Mouse (Mus musculus): ENCODE results near the gene Car5a. TPM values are rescaled to one million over a fixed set of nuclear protein-coding genes. Genes with fewer than 3 reads are reported as not detected.

Car5a gene
- total and polyA plus RNA-seq, 2 experiments: 92.0 to 203 TPM

- H3K9ac ChIP-seq (ENCODE audit: low read depth, low read length): no peak overlapping the region
- no peaks in the 10 kb centered on the region for H3K36me3 ChIP-seq (ENCODE audit: control insufficient read depth, insufficient read depth, low read length)
- TF ChIP-seq POLR2A (IDR thresholded peaks at IDR 0.05; ENCODE audit: extremely low read depth, insufficient read depth, low read length) (no peak), CTCF (IDR thresholded peaks at IDR 0.05; ENCODE audit: low read depth, low read length) (peak; percentile 96)
- 36% methylated on average over 9 of the region's 9 CpGs for WGBS
- H3K27me3 ChIP-seq (ENCODE audit: control insufficient read depth, insufficient read depth, low read length): no peaks in the 10 kb centered on the region
- H3K27ac ChIP-seq (replicated peaks; ENCODE audit: insufficient read depth, low read depth, low read length): no peak overlapping the region
- H3K4me1 ChIP-seq (ENCODE audit: control insufficient read depth, insufficient read depth, low read length): peaks cover 2% of the 10 kb centered on the region; the same call in 1 of the 2 replicates
- H3K79me2 ChIP-seq (ENCODE audit: control insufficient read depth, insufficient read depth, low read length): no peaks in the 10 kb centered on the region
- DNase-seq (ENCODE audit: extremely low read depth, low read depth, low spot score): peak; percentile 53
- H3K4me3 ChIP-seq (ENCODE audit: insufficient read depth, low read depth, low read length): no peak overlapping the region
Measured at GRCm38 (mm10) chr8:121874031-121874430, 70.7 kb downstream of the Car5a start.

- H3K9ac ChIP-seq (ENCODE audit: low read depth, low read length): no peak overlapping the region
Measured at GRCm38 (mm10) chr8:121871833-121872440, 72.8 kb downstream of the Car5a start.

GRCm38 (mm10) chr8:121870190-121870589 lies 74.5 kb downstream of the Car5a start:
- 29% methylated on average over 2 of the region's 2 CpGs for WGBS
- TF ChIP-seq POLR2A (IDR thresholded peaks at IDR 0.05; ENCODE audit: extremely low read depth, insufficient read depth, low read length): no peak
- TF ChIP-seq CTCF (IDR thresholded peaks at IDR 0.05; ENCODE audit: low read depth, low read length): no peak

More at GRCm38 (mm10) chr8:121871833-121872440, 72.8 kb downstream of the Car5a start:
- H3K36me3 ChIP-seq (ENCODE audit: control insufficient read depth, insufficient read depth, low read length): no peaks in the 10 kb centered on the region
- H3K4me1 ChIP-seq (ENCODE audit: control insufficient read depth, insufficient read depth, low read length): peaks cover 2% of the 10 kb centered on the region; the same call in 1 of the 2 replicates
- no peak overlapping the region for H3K4me3 ChIP-seq (ENCODE audit: insufficient read depth, low read depth, low read length)
- H3K27ac ChIP-seq (replicated peaks; ENCODE audit: insufficient read depth, low read depth, low read length): no peak overlapping the region
- TF ChIP-seq CTCF (IDR thresholded peaks at IDR 0.05; ENCODE audit: low read depth, low read length): no peak
- TF ChIP-seq POLR2A (IDR thresholded peaks at IDR 0.05; ENCODE audit: extremely low read depth, insufficient read depth, low read length): no peak
- no peak for DNase-seq (ENCODE audit: extremely low read depth, low read depth, low spot score)
- H3K79me2 ChIP-seq (ENCODE audit: control insufficient read depth, insufficient read depth, low read length): no peaks in the 10 kb centered on the region
- WGBS: 31% methylated on average over 10 of the region's 10 CpGs
- H3K27me3 ChIP-seq (ENCODE audit: control insufficient read depth, insufficient read depth, low read length): no peaks in the 10 kb centered on the region

GRCm38 (mm10) chr8:121868896-121869295 lies 75.8 kb downstream of the Car5a start:
- no peaks in the 10 kb centered on the region for H3K79me2 ChIP-seq (ENCODE audit: control insufficient read depth, insufficient read depth, low read length)
- no peaks in the 10 kb centered on the region for H3K27me3 ChIP-seq (ENCODE audit: control insufficient read depth, insufficient read depth, low read length)
- no peak overlapping the region for H3K9ac ChIP-seq (ENCODE audit: low read depth, low read length)
- WGBS: 33% methylated on average over 7 of the region's 7 CpGs
- peak; percentile 16 for DNase-seq (ENCODE audit: extremely low read depth, low read depth, low spot score)
- no peak overlapping the region for H3K4me3 ChIP-seq (ENCODE audit: insufficient read depth, low read depth, low read length)
- no peak overlapping the region for H3K27ac ChIP-seq (replicated peaks; ENCODE audit: insufficient read depth, low read depth, low read length)
- no peak for TF ChIP-seq POLR2A (IDR thresholded peaks at IDR 0.05; ENCODE audit: extremely low read depth, insufficient read depth, low read length)
- TF ChIP-seq CTCF (IDR thresholded peaks at IDR 0.05; ENCODE audit: low read depth, low read length): no peak
- H3K4me1 ChIP-seq (ENCODE audit: control insufficient read depth, insufficient read depth, low read length): peaks cover 2% of the 10 kb centered on the region; the same call in 1 of the 2 replicates
- H3K36me3 ChIP-seq (ENCODE audit: control insufficient read depth, insufficient read depth, low read length): no peaks in the 10 kb centered on the region

More at GRCm38 (mm10) chr8:121870190-121870589, 74.5 kb downstream of the Car5a start:
- Histone ChIP-seq H3K4me3 (ENCODE audit: insufficient read depth, low read depth, low read length) (no peak overlapping the region), H3K79me2 (ENCODE audit: control insufficient read depth, insufficient read depth, low read length) (no peaks in the 10 kb centered on the region), H3K4me1 (ENCODE audit: control insufficient read depth, insufficient read depth, low read length) (peaks cover 2% of the 10 kb centered on the region; the same call in 1 of the 2 replicates), H3K36me3 (ENCODE audit: control insufficient read depth, insufficient read depth, low read length) (no peaks in the 10 kb centered on the region), H3K27ac (replicated peaks; ENCODE audit: insufficient read depth, low read depth, low read length) (no peak overlapping the region), H3K9ac (ENCODE audit: low read depth, low read length) (no peak overlapping the region), H3K27me3 (ENCODE audit: control insufficient read depth, insufficient read depth, low read length) (no peaks in the 10 kb centered on the region)
- DNase-seq (ENCODE audit: extremely low read depth, low read depth, low spot score): peak; percentile 79

GRCm38 (mm10) chr8:121868196-121868595 lies 76.5 kb downstream of the Car5a start:
- WGBS: 84% methylated on average over 5 of the region's 5 CpGs
- no peaks in the 10 kb centered on the region for H3K36me3 ChIP-seq (ENCODE audit: control insufficient read depth, insufficient read depth, low read length)
- no peaks in the 10 kb centered on the region for H3K27me3 ChIP-seq (ENCODE audit: control insufficient read depth, insufficient read depth, low read length)
- no peak overlapping the region for H3K27ac ChIP-seq (replicated peaks; ENCODE audit: insufficient read depth, low read depth, low read length)
- no peak for DNase-seq (ENCODE audit: extremely low read depth, low read depth, low spot score)
- no peak overlapping the region for H3K4me3 ChIP-seq (ENCODE audit: insufficient read depth, low read depth, low read length)
- no peak overlapping the region for H3K9ac ChIP-seq (ENCODE audit: low read depth, low read length)
- H3K4me1 ChIP-seq (ENCODE audit: control insufficient read depth, insufficient read depth, low read length): peaks cover 2% of the 10 kb centered on the region; the same call in 1 of the 2 replicates
- H3K79me2 ChIP-seq (ENCODE audit: control insufficient read depth, insufficient read depth, low read length): no peaks in the 10 kb centered on the region
- no peak for TF ChIP-seq CTCF (IDR thresholded peaks at IDR 0.05; ENCODE audit: low read depth, low read length)
- TF ChIP-seq POLR2A (IDR thresholded peaks at IDR 0.05; ENCODE audit: extremely low read depth, insufficient read depth, low read length): no peak

Other genes with a start within 250 kb of the Car5a start
- gene Jph3, start 215.3 kb downstream of the Car5a start, total RNA-seq (2014; rRNA removed): not detected in 2 replicates
- gene Jph3, start 215.3 kb downstream of the Car5a start, polyA plus RNA-seq (2012; rRNA removed): not detected in 2 replicates
- 14.3 and 14.8 TPM in 2 replicates for gene Klhdc4, start 115.3 kb downstream of the Car5a start, total RNA-seq (2014; rRNA removed)
- gene Klhdc4, start 115.3 kb downstream of the Car5a start, polyA plus RNA-seq (2012; rRNA removed): 6.8 and 11.9 TPM in 2 replicates
- 1.1 and 1.9 TPM in 2 replicates for gene Slc7a5, start 37.2 kb downstream of the Car5a start, total RNA-seq (2014; rRNA removed)
- gene Slc7a5, start 37.2 kb downstream of the Car5a start, polyA plus RNA-seq (2012; rRNA removed): 2.3 and 4.5 TPM in 2 replicates
- 9.8 and 19.7 TPM in 2 replicates for gene Banp, start 4.8 kb upstream of the Car5a start, total RNA-seq (2014; rRNA removed)
- gene Banp, start 4.8 kb upstream of the Car5a start, polyA plus RNA-seq (2012; rRNA removed): 24.5 and 38.2 TPM in 2 replicates

Data from liver, adult 2 months (tissue).